ENCODE assay signal across 8 mouse cellular contexts in genomic region chr11:33680151-33680550, GRCm38 (mm10).
DNase-seq lines count a peak whose midpoint lies in the region; ATAC-seq and TF ChIP-seq lines count a peak whose summit lies in the region.

No protein-coding gene starts in this region.

- no peak for TF ChIP-seq CTCF in E14TG2a.4 (conservative IDR thresholded peaks at IDR 0.05; ENCODE audit: low read length)

- ATAC-seq in hindbrain, embryonic 11.5 days (ENCODE audit: low FRiP score): no peak
- no peak for ATAC-seq in liver, embryonic 13.5 days (ENCODE audit: low read depth)

- WGBS in hindbrain, embryonic 11.5 days: 4% methylated on average over 15 of the region's 15 CpGs
- WGBS in liver, embryonic 13.5 days (ENCODE audit: insufficient replicate concordance): 3% methylated on average over 15 of the region's 15 CpGs

- no peaks in the 10 kb centered on the region for H3K36me3 ChIP-seq in E14TG2a.4 (ENCODE audit: insufficient read depth, low read length)
- no peaks in the 10 kb centered on the region for H3K36me3 ChIP-seq in hindbrain, embryonic 11.5 days (ENCODE audit: control insufficient read depth, insufficient read depth, low read length)
- H3K36me3 ChIP-seq in liver, embryonic 13.5 days: no peaks in the 10 kb centered on the region

- no peak overlapping the region for H3K4me2 ChIP-seq in hindbrain, embryonic 11.5 days (replicated peaks; ENCODE audit: low read depth, low read length)
- H3K4me2 ChIP-seq in liver, embryonic 13.5 days: no peak overlapping the region

- DNase-seq in 3T3-L1 (ENCODE audit: low read depth, low spot score): peak; percentile 27
- peak; percentile 67 for DNase-seq in embryo, embryonic 11.5 days (ENCODE audit: low read depth, low spot score)
- DNase-seq in hindbrain, embryonic 11.5 days (ENCODE audit: low spot score): peak; percentile 79
- peak; percentile 3 for DNase-seq in liver, embryonic 13.5 days
- peak; percentile 55 for DNase-seq in ovary, postnatal 36 days (ENCODE audit: low spot score)
- DNase-seq in cerebellum, postnatal 4 days (ENCODE audit: low spot score in 2 of 2): no peak
- no peak for DNase-seq in layer of hippocampus, adult 8-10 months (ENCODE audit: low spot score in 2 of 2)

- peaks cover 5% of the 10 kb centered on the region; the same call in 1 of the 2 replicates for H3K4me1 ChIP-seq in E14TG2a.4 (replicated peaks; ENCODE audit: low read depth, low read length)
- H3K4me1 ChIP-seq in hindbrain, embryonic 11.5 days (replicated peaks; ENCODE audit: control insufficient read depth, insufficient read depth, low read length): no peaks in the 10 kb centered on the region; the same call in 1 of the 2 replicates
- no peaks in the 10 kb centered on the region for H3K4me1 ChIP-seq in liver, embryonic 13.5 days (replicated peaks)

- H3K27ac ChIP-seq in hindbrain, embryonic 11.5 days (ENCODE audit: low read depth, low read length): no peak overlapping the region
- no peak overlapping the region for H3K27ac ChIP-seq in liver, embryonic 13.5 days

- H3K9ac ChIP-seq in hindbrain, embryonic 11.5 days (ENCODE audit: low read depth, low read length): no peak overlapping the region
- H3K9ac ChIP-seq in liver, embryonic 13.5 days: no peak overlapping the region

- peaks cover 27% of the 10 kb centered on the region for H3K27me3 ChIP-seq in E14TG2a.4 (ENCODE audit: insufficient read depth, low read length)
- H3K27me3 ChIP-seq in hindbrain, embryonic 11.5 days (ENCODE audit: control insufficient read depth, insufficient read depth, low read length): no peaks in the 10 kb centered on the region; the same call in 1 of the 2 replicates
- 0 out of 2 replicates have a peak, but pooled peaks cover 5% of the 10 kb centered on the region for H3K27me3 ChIP-seq in liver, embryonic 13.5 days

- no peaks in the 10 kb centered on the region for H3K9me3 ChIP-seq in E14TG2a.4 (ENCODE audit: low read length)
- H3K9me3 ChIP-seq in hindbrain, embryonic 11.5 days (ENCODE audit: control insufficient read depth, low read length): no peaks in the 10 kb centered on the region
- H3K9me3 ChIP-seq in liver, embryonic 13.5 days (replicated peaks): no peaks in the 10 kb centered on the region

- peak overlapping the region; percentile 24; the same call in 1 of the 2 replicates for H3K4me3 ChIP-seq in E14TG2a.4 (replicated peaks; ENCODE audit: low read length)
- H3K4me3 ChIP-seq in hindbrain, embryonic 11.5 days (ENCODE audit: low read depth, low read length): no peak overlapping the region
- no peak overlapping the region for H3K4me3 ChIP-seq in liver, embryonic 13.5 days (replicated peaks)

Comparison
In these comparisons a context has a peak if more than half of its experiments do, and no peak if none do; other contexts are left out.
1. DNase-seq: peak in 3T3-L1 (single experiment), embryo, embryonic 11.5 days (single experiment), hindbrain, embryonic 11.5 days (single experiment), liver, embryonic 13.5 days (single experiment) and ovary, postnatal 36 days (single experiment); none in cerebellum, postnatal 4 days (0 of 2) and layer of hippocampus, adult 8-10 months (0 of 2).